Mouse (Mus musculus): ENCODE measurements at regions not wholly inside any gene's neighbourhood (a gene's known extent, or its start where the extent isn't known, plus 50 kb on each side); places are given as distances from the start of the nearest gene placed in this dataset.

GRCm38 (mm10) chr10:43634371-43635080, 56.4 kb downstream of the Cd24a start:
- DNase-seq, result peak; percentile 79 to 82

GRCm38 (mm10) chr10:43641169-43641945, 63.3 kb downstream of the Cd24a start:
- DNase-seq, result no peak

GRCm38 (mm10) chr10:43646326-43646725, 68.2 kb downstream of the Cd24a start:
- no peak for DNase-seq

GRCm38 (mm10) chr10:43646965-43647364, 68.9 kb downstream of the Cd24a start:
- DNase-seq, result no peak

- no peak for DNase-seq
Observed at GRCm38 (mm10) chr10:43648186-43648585, 70.1 kb downstream of the Cd24a start.

- DNase-seq, result no peak
Observed at GRCm38 (mm10) chr10:43648815-43649447, 70.8 kb downstream of the Cd24a start.

GRCm38 (mm10) chr10:43650449-43650848, 72.4 kb downstream of the Cd24a start:
- no peak for DNase-seq

GRCm38 (mm10) chr10:43651505-43651904, 73.4 kb downstream of the Cd24a start:
- peak in 1 of 2 experiments; percentile 22 for DNase-seq

GRCm38 (mm10) chr10:43651915-43652314, 73.8 kb downstream of the Cd24a start:
- DNase-seq, result no peak

GRCm38 (mm10) chr10:43655082-43655671, 77.1 kb downstream of the Cd24a start:
- DNase-seq, result peak; percentile 31 to 35

GRCm38 (mm10) chr10:43655680-43656079, 77.6 kb downstream of the Cd24a start:
- DNase-seq, result no peak

- no peak for DNase-seq
Observed at GRCm38 (mm10) chr10:43656207-43656606, 78.1 kb downstream of the Cd24a start.

GRCm38 (mm10) chr10:43657501-43658225, 79.6 kb downstream of the Cd24a start:
- DNase-seq, result no peak

- no peak for DNase-seq
Observed at GRCm38 (mm10) chr10:43658226-43658593, 80.1 kb downstream of the Cd24a start.

- DNase-seq, result no peak
Observed at GRCm38 (mm10) chr10:43664844-43665243, 86.8 kb downstream of the Cd24a start.

GRCm38 (mm10) chr10:43666262-43667085, 88.4 kb downstream of the Cd24a start:
- DNase-seq, result no peak

- DNase-seq, result no peak
Observed at GRCm38 (mm10) chr10:43667086-43667690, 89.1 kb downstream of the Cd24a start.

GRCm38 (mm10) chr10:43667732-43668247, 89.7 kb downstream of the Cd24a start:
- no peak for DNase-seq

- DNase-seq, result no peak
Observed at GRCm38 (mm10) chr10:43669471-43669870, 91.4 kb downstream of the Cd24a start.

- no peak for DNase-seq
Observed at GRCm38 (mm10) chr10:43670745-43671144, 92.7 kb downstream of the Cd24a start.

GRCm38 (mm10) chr10:43671785-43672184, 93.7 kb downstream of the Cd24a start:
- DNase-seq, result no peak

Data from kidney, postnatal 36 days (tissue).